Mouse (Mus musculus) urinary bladder, postnatal 0 days (tissue): ENCODE results near the gene Vsig8. TPM values are rescaled to one million over a fixed set of nuclear protein-coding genes. Genes with fewer than 3 reads are reported as not detected.

Experiments used
- polyA plus RNA-seq: library from polyadenylated mRNA; unstranded; fragments of >200 nt; fragmentation: Nextera tagmentation; extraction: Ambion mirVana; gene quantifications from 2 replicates; pipeline ENCODE4 v1.2.1, GENCODE M21; 2015

The Vsig8 gene
- polyA plus RNA-seq = 0.34 and 0.43 TPM in 2 replicates

DNA sequence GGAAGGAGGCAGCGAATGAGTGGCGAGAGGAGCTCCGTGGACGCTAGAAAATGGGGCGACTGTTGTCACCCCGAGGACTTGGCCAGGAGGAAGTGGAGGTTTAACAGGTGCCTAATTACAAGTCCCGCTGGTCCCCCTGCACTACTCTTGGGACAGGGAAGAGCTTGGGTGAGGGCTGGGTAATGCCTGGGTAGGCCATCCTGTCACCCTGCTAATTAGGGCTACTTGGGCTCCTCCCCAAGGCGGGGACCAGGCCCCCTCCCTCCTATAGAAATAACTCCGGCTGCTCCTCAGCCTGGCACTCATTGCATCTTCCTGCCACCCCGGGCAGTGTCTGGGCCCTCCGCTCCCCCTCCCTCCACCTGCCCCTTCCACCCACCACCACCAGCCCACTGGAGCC, at the start of gene Vsig8:
Vsig8 (plus strand) TSS at position 301 of the 400 bp plus-strand sequence.

GRCm38 (mm10) chr1:172520576-172521440, 34.9 kb upstream of the Vsig8 start, which contains the start of gene Cfap45:
TSS of gene Cfap45 (plus strand) at chr1:172520801.

DNA sequence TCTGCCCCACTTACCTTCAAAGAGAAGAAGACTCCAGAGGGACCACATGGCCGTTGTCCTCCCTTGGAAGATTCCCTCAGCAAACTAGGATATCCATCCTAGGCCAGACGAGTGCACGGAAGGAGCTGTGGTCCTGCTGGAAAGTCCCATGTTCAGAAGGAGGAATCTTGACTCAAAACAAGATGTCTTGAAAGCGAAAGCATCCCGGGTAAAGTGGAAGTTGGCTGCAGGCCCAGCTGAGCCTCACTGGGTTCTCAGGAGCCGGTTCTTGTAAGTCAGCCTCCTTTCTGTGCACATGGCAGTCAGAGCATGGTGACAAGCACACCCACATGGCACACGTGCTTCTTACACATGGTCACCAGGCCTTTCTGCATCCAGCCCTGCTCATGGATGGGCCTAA, 34.6 kb downstream of the Vsig8 start, which contains the start of gene Slamf8:
Slamf8 (minus strand) TSS at position 184 of the 400 bp plus-strand sequence.

GRCm38 (mm10) chr1:172602326-172602725, 46.6 kb downstream of the Vsig8 start, which contains the start of gene Fcrl6:
TSS of gene Fcrl6 (minus strand) at chr1:172602551.

Other genes with a start within 250 kb of the Vsig8 start
- 0.05 and 0.07 TPM in 2 replicates for gene Kcnj9, start 226.6 kb upstream of the Vsig8 start, polyA plus RNA-seq
- 0.02 TPM in 2 replicates for gene Kcnj10, start 214.7 kb upstream of the Vsig8 start, polyA plus RNA-seq
- 3.4 and 4.0 TPM in 2 replicates for gene Pigm, start 179.4 kb upstream of the Vsig8 start, polyA plus RNA-seq
- gene Slamf9, start 80.6 kb upstream of the Vsig8 start, polyA plus RNA-seq = 3.1 and 3.5 TPM in 2 replicates
- gene Igsf9, start 74.2 kb upstream of the Vsig8 start, polyA plus RNA-seq = 6.4 and 6.9 TPM in 2 replicates
- gene Tagln2, start 55.9 kb upstream of the Vsig8 start, polyA plus RNA-seq = 346 and 384 TPM in 2 replicates
- 1.4 and 2.3 TPM in 2 replicates for gene Cfap45, start 35.1 kb upstream of the Vsig8 start, polyA plus RNA-seq
- not detected in 2 replicates for gene Slamf8, start 34.6 kb downstream of the Vsig8 start, polyA plus RNA-seq
- gene Fcrl6, start 46.6 kb downstream of the Vsig8 start, polyA plus RNA-seq = not detected in 2 replicates
- 12.8 and 16.1 TPM in 2 replicates for gene Dusp23, start 77.0 kb downstream of the Vsig8 start, polyA plus RNA-seq
- 0.26 TPM in 1 of 2 replicates, not detected in the other for gene Crp, start 142.1 kb downstream of the Vsig8 start, polyA plus RNA-seq